Mouse (Mus musculus) intestine, postnatal 0 days (tissue): ENCODE data around the gene Icmt. TPM values are rescaled to one million over a fixed set of nuclear protein-coding genes. Genes with fewer than 3 reads are reported as not detected.

Experiments used
- ATAC-seq: fragments of 200-750 bp; cut with Nextera tagmentation; 2 replicates; pipeline ENCODE4 v1.8.0; 2017; ENCODE audit warnings: mild to moderate bottlenecking, moderate TSS enrichment, moderate library complexity
- H3K27ac ChIP-seq: fragments of 300-500 bp; sonication (generic); 2 replicates; pipeline ENCODE4 v1.5.1; 2014; ENCODE audit warnings: mild to moderate bottlenecking, low read depth, low read length, moderate library complexity
- H3K27me3 ChIP-seq: fragments of 300-500 bp; sonication (generic); replicated peaks from 2 replicates; pipeline ENCODE4 v1.6.1; 2014; ENCODE audit warnings: low read length, mixed read lengths; ENCODE audit not compliant: control insufficient read depth, insufficient read depth
- H3K36me3 ChIP-seq: fragments of 300-500 bp; sonication (generic); 2 replicates; pipeline ENCODE4 v1.6.1; 2014; ENCODE audit warnings: mild to moderate bottlenecking, moderate library complexity; ENCODE audit not compliant: control insufficient read depth, insufficient read depth
- H3K4me1 ChIP-seq: fragments of 300-500 bp; sonication (generic); replicated peaks from 2 replicates; pipeline ENCODE4 v1.6.1; 2014; ENCODE audit warnings: antibody characterized with exemption, low read length, mixed read lengths; ENCODE audit not compliant: control insufficient read depth, insufficient read depth
- H3K4me2 ChIP-seq: fragments of 300-500 bp; sonication (generic); replicated peaks from 2 replicates; pipeline ENCODE4 v1.6.1; 2014; ENCODE audit warnings: low read depth, mild to moderate bottlenecking, moderate library complexity
- H3K4me3 ChIP-seq: fragments of 300-500 bp; sonication (generic); 2 replicates; pipeline ENCODE4 v1.5.1; 2014; ENCODE audit warnings: low read depth, low read length
- H3K9ac ChIP-seq: fragments of 300-500 bp; sonication (generic); 2 replicates; pipeline ENCODE4 v1.6.1; 2014; ENCODE audit warnings: mild to moderate bottlenecking, low read depth, low read length
- H3K9me3 ChIP-seq: fragments of 300-500 bp; sonication (generic); 2 replicates; pipeline ENCODE4 v1.6.1; 2016; ENCODE audit warnings: mixed run types; ENCODE audit not compliant: control insufficient read depth
- CTCF ChIP-seq: sonication (generic); IDR thresholded peaks from 2 replicates; pipeline ENCODE4 v1.5.1; 2016; ENCODE audit warnings: low read depth, mild to moderate bottlenecking, control low read depth, antibody characterized with exemption, moderate library complexity
- WGBS: fragments of 180-500 bp; shearing (Covaris S2); extraction: QIAGEN DNeasy Blood & Tissue Kit; methylation state at CpG from one replicate; pipeline ENCODE4 v1.1.7; 2014; 5-methylcytosine and 5-hydroxymethylcytosine counted together
- polyA plus RNA-seq: library from polyadenylated mRNA; unstranded; fragments of >200 nt; fragmentation: Nextera tagmentation; extraction: Ambion mirVana; gene quantifications from 2 replicates; pipeline ENCODE4 v1.2.1, GENCODE M21; 2015

Gene Icmt
- polyA plus RNA-seq, 1 experiment from 2014 or later: 12.6 TPM

DNA sequence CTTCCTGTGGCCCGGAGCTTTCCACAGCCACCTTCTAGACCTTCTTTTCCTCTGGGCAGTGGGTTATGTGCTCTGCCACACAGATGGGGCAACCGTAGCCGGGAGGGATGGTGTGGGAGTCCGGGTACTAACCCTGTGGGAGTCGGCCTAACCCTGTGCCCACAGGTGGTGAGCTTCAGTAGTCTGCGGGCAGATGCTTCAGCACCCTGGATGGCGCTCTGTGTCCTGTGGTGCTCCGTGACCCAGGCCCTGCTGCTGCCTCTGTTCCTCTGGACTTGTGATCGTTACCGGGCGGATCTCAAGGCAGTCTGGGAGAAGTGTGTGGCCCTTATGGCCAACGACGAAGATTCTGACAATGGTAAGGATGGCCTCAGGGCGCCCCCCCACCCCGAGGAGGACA, 15.4 kb upstream of the Icmt start:
- Histone ChIP-seq H3K9ac (no peak overlapping the region), H3K4me1 (no peaks in the 10 kb centered on the region), H3K27ac (no peak overlapping the region), H3K9me3 (no peaks in the 10 kb centered on the region), H3K36me3 (no peaks in the 10 kb centered on the region; the same call in 1 of the 2 replicates), H3K4me2 (no peak overlapping the region), H3K4me3 (no peak overlapping the region), H3K27me3 (peaks cover 55% of the 10 kb centered on the region)
- 55% methylated on average over 15 of the region's 15 CpGs for WGBS
- TF ChIP-seq CTCF: no peak
- ATAC-seq: no peak

DNA sequence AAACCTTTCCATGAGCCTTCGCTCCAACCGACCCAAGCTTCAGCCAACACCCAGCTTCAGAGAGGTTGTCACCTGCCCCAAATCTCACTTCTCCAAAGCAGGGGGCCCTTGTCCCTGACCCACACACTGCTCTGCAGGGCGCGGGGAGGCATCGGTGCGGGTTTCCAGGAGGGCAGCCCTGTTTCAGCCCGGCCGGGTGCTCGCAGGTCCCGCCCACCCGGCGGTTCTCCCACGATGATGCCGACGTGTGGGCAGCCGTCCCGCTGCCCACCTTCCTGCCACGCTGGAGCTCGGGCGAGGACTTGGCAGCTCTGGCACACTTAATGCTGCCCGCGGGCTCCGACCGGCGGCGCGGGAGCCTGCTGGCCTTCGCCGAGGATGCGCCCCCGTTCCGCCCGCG, 14.3 kb upstream of the Icmt start:
- 21% methylated on average over 34 of the region's 34 CpGs for WGBS
- H3K9me3 ChIP-seq: no peaks in the 10 kb centered on the region
- H3K36me3 ChIP-seq: no peaks in the 10 kb centered on the region; the same call in 1 of the 2 replicates
- no peaks in the 10 kb centered on the region for H3K4me1 ChIP-seq
- H3K27me3 ChIP-seq: peaks cover 66% of the 10 kb centered on the region
- peak overlapping the region; percentile 18 for H3K4me3 ChIP-seq
- peak overlapping the region; percentile 46 for H3K4me2 ChIP-seq
- TF ChIP-seq CTCF: no peak
- H3K9ac ChIP-seq: no peak overlapping the region; the same call in 1 of the 2 replicates
- no peak overlapping the region for H3K27ac ChIP-seq
- no peak for ATAC-seq

DNA sequence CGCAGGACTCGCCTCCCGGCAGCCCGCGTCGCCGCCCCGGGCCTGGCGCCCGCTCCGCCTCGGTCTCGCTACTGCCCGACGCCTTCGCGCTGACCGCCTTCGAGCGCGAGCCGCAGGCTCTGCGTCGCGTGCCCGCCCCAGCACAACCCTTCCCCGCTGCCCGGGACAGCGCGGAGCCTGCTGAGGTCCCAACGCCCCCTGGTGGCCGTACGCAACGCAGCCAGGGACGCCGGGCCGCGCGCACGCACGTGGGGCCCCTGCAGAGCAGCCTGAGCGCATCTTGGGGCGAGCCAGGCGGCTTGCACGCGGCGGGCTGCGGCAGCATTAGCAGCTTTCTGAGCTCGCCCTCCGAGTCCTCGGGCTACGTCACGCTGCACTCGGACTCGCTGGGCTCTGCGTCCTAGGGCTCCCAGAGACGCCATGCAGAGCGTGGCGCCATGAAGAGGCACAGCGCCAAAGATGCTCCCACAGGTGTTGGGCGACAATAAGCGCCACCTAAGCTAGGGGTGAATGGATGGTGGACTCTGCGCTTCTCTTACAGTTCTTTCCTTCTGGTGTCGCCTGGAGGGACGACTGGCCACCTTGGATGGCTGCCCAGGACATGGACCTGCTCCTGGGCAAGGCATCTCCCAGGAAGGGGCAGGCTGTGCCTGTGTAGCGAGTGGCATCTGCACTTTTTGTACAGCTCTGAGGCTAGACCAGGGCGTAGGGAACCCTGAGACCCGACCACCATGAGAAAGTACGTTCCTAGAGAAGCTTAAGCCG, 13.7 kb upstream of the Icmt start:
- no peaks in the 10 kb centered on the region for H3K4me1 ChIP-seq
- peak overlapping the region; percentile 46 for H3K4me2 ChIP-seq
- no peaks in the 10 kb centered on the region for H3K9me3 ChIP-seq
- peak; percentile 98 for TF ChIP-seq CTCF
- peaks cover 73% of the 10 kb centered on the region for H3K27me3 ChIP-seq
- no peak overlapping the region for H3K9ac ChIP-seq
- WGBS: 7% methylated on average over 70 of the region's 70 CpGs
- H3K27ac ChIP-seq: no peak overlapping the region
- H3K4me3 ChIP-seq: peak overlapping the region; percentile 18
- H3K36me3 ChIP-seq: no peaks in the 10 kb centered on the region; the same call in 1 of the 2 replicates
- ATAC-seq: peak; percentile 79

DNA sequence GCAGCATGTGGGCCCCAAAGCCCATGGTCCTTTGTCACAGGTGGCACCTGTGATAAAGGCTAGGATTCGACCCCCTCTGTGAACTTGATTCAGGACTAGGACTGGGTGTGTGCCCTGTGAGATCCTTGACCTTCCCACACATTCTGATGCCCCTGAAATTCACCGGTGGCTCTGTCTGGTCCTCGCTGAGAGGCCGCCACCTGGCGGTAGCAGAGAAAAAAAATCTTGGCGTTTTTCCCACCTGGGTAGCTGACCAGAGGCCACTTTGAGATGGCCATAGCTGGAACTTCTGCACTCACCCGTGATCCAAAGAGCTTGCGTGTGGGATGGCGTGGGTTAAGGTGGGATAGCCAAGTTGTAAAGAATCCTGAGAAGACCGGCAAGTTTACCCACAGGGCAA, 11.5 kb upstream of the Icmt start:
- Histone ChIP-seq H3K9me3 (no peaks in the 10 kb centered on the region), H3K27ac (no peak overlapping the region), H3K36me3 (no peaks in the 10 kb centered on the region; the same call in 1 of the 2 replicates), H3K9ac (no peak overlapping the region), H3K27me3 (peaks cover 85% of the 10 kb centered on the region), H3K4me1 (no peaks in the 10 kb centered on the region), H3K4me2 (no peak overlapping the region), H3K4me3 (no peak overlapping the region)
- no peak for ATAC-seq
- WGBS: 2% methylated on average over 10 of the region's 10 CpGs
- peak; percentile 81 for TF ChIP-seq CTCF

DNA sequence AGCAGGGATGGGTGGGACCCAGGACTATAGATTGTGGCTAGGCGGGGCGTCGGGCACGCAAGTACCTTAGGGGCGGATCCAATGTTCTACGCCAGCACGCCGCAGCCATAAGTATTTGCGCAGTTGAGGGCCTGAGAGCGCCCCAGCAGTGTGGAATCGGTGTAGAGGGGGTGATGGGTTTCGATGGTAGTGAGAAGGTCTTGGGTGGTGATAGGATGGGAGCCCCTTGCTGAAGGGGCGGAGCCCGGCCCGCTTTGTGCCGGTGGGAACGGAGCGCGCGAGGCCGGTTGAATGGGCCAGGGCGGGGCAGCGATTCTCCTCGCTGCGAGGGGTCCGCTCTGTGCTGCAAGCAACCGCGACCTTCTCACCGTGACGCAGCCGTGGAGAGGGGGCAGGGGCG, 10.8 kb upstream of the Icmt start:
- WGBS: 2% methylated on average over 32 of the region's 32 CpGs
- Histone ChIP-seq H3K27ac (no peak overlapping the region), H3K27me3 (peaks cover 85% of the 10 kb centered on the region), H3K4me2 (peak overlapping the region; percentile 35; the same call in 1 of the 2 replicates), H3K9me3 (no peaks in the 10 kb centered on the region), H3K4me1 (no peaks in the 10 kb centered on the region), H3K36me3 (no peaks in the 10 kb centered on the region; the same call in 1 of the 2 replicates), H3K4me3 (no peak overlapping the region), H3K9ac (no peak overlapping the region)
- ATAC-seq: no peak
- no peak for TF ChIP-seq CTCF

DNA sequence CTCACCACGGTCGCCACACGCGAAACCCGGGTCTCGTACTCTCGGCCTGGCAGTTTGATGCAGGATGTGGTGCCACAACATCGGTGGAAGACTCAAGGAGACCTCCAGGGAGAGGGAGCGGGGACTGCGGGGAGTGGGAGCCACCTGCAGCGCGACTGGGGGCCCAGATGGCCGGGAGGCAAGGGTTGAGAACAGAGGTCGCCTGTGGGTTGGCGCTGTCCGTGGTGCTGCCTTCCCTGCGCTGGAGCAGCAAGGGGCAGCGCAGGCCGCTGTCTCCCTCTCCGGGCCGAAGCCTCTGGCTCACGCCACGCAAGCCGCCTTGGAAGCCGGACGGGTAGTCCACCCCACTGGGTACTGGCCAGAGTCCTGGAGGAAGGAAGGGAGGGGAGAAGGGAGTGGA, 10.1 kb upstream of the Icmt start:
- peak; percentile 16; the same call in 1 of the 2 replicates for TF ChIP-seq CTCF
- ATAC-seq: no peak
- Histone ChIP-seq H3K27ac (no peak overlapping the region), H3K4me2 (no peak overlapping the region; the same call in 1 of the 2 replicates), H3K36me3 (no peaks in the 10 kb centered on the region; the same call in 1 of the 2 replicates), H3K9ac (no peak overlapping the region), H3K9me3 (no peaks in the 10 kb centered on the region), H3K4me1 (no peaks in the 10 kb centered on the region), H3K4me3 (no peak overlapping the region), H3K27me3 (peaks cover 85% of the 10 kb centered on the region)
- 6% methylated on average over 26 of the region's 26 CpGs for WGBS
